Mouse (Mus musculus) lung, postnatal 0 days (tissue): ENCODE results near the gene Osbp2. TPM values are rescaled to one million over a fixed set of nuclear protein-coding genes. Genes with fewer than 3 reads are reported as not detected.
A peak's percentile ranks its signal among the peaks of the same experiment; 100 is the strongest.

ENCODE experiments used
- ATAC-seq: fragments of 200-750 bp; cut with Nextera tagmentation; 2 replicates; pipeline ENCODE4 v1.8.0; 2017; ENCODE audit warnings: moderate library complexity
- DNase-seq: peaks from one replicate; pipeline ENCODE4 v3.0.0-alpha.2; 2016; ENCODE audit warnings: low spot score
- H3K27ac ChIP-seq: fragments of 300-500 bp; sonication (generic); 2 replicates; pipeline ENCODE4 v1.5.1; 2014; ENCODE audit warnings: antibody characterized with exemption, mild to moderate bottlenecking, low read length, mixed read lengths
- H3K27me3 ChIP-seq: fragments of 300-500 bp; sonication (generic); replicated peaks from 2 replicates; pipeline ENCODE4 v1.6.1; 2014; ENCODE audit warnings: low read length, mixed read lengths; ENCODE audit not compliant: insufficient read depth
- H3K36me3 ChIP-seq: fragments of 300-500 bp; sonication (generic); 2 replicates; pipeline ENCODE4 v1.6.1; 2014; ENCODE audit warnings: low read length, mixed read lengths; ENCODE audit not compliant: insufficient read depth
- H3K4me1 ChIP-seq: fragments of 300-500 bp; sonication (generic); 2 replicates; pipeline ENCODE4 v1.6.1; 2014; ENCODE audit warnings: antibody characterized with exemption, low read depth, low read length, mixed read lengths; ENCODE audit not compliant: insufficient read depth
- H3K4me2 ChIP-seq: fragments of 300-500 bp; sonication (generic); replicated peaks from 2 replicates; pipeline ENCODE4 v1.6.1; 2014; ENCODE audit warnings: low read depth, mild to moderate bottlenecking, low read length, moderate library complexity, mixed read lengths
- H3K4me3 ChIP-seq: fragments of 300-500 bp; sonication (generic); 2 replicates; pipeline ENCODE4 v1.5.1; 2014; ENCODE audit warnings: low read depth, low read length
- H3K9ac ChIP-seq: fragments of 300-500 bp; sonication (generic); replicated peaks from 2 replicates; pipeline ENCODE4 v1.6.1; 2014; ENCODE audit warnings: low read depth, mild to moderate bottlenecking
- H3K9me3 ChIP-seq: fragments of 300-500 bp; sonication (generic); 2 replicates; pipeline ENCODE4 v1.6.1; 2016; ENCODE audit warnings: low read length, mixed read lengths
- CTCF ChIP-seq: IDR thresholded peaks from 2 replicates; pipeline ENCODE4 v1.5.1; 2016; ENCODE audit warnings: antibody characterized with exemption, mild to moderate bottlenecking
- EP300 ChIP-seq: IDR thresholded peaks from 2 replicates; pipeline ENCODE4 v1.6.1; 2016; ENCODE audit warnings: antibody characterized with exemption, mild to moderate bottlenecking, control low read depth
- WGBS: fragments of 180-500 bp; shearing (Covaris S2); extraction: QIAGEN DNeasy Blood & Tissue Kit; methylation state at CpG from one replicate; pipeline ENCODE4 v1.1.7; 2014; 5-methylcytosine and 5-hydroxymethylcytosine counted together
- polyA plus RNA-seq: library from polyadenylated mRNA; unstranded; fragments of >200 nt; fragmentation: Nextera tagmentation; extraction: Ambion mirVana; gene quantifications from 2 replicates; pipeline ENCODE4 v1.2.1, GENCODE M21; 2015

Gene Osbp2
- polyA plus RNA-seq, 1 experiment from 2014 or later: 0.17 TPM

DNA sequence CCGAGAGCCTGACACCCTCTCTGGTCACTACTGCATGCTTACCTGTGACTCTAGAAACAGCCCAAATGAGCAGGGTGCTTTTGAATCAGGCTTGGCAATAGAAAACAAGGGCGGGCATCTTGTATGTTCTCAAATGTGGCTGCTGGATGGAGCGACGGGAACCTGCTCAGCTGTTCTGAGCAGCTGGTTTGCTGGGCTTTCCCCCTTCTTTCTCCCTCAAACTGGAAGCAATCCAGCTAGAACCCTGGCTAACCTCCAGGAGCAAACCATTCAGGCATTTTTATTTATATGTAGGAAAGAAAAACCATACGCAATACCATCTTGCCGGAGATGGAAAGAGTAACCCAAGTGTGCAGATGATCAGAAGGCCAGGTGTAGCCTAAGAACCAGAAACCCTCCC lies 147.0 kb downstream of the Osbp2 start:
- Histone ChIP-seq H3K4me1 (no peaks in the 10 kb centered on the region), H3K4me3 (no peak overlapping the region), H3K27ac (no peak overlapping the region), H3K27me3 (no peaks in the 10 kb centered on the region), H3K4me2 (no peak overlapping the region), H3K9ac (no peak overlapping the region), H3K36me3 (no peaks in the 10 kb centered on the region), H3K9me3 (no peaks in the 10 kb centered on the region)
- WGBS: 51% methylated on average over 6 of the region's 6 CpGs
- ATAC-seq: no peak
- TF ChIP-seq CTCF (no peak), EP300 (no peak)
- DNase-seq: no peak

DNA sequence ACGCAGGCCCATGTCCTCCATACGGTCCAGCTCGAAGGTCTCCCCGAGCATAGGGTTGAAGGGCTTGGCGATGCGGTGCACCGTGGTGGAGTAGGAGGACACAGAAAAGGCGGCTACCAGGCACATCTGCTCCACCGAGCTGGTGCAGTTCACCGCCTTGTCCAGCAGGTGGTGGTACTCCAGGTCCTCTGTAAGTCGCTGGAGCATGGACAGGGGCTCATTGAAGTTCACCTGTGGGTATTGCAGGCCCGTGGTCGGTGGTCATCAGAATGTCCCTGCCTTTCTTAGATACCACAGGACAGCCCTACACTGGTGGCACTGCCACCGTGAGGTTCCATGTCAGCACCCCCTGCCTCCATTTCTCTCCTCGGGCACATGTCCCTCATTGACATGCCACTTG lies 149.2 kb downstream of the Osbp2 start:
- ATAC-seq (peak; percentile 16; the same call in 1 of the 2 replicates), DNase-seq (peak; percentile 44)
- H3K9me3 ChIP-seq: no peaks in the 10 kb centered on the region
- H3K4me3 ChIP-seq: no peak overlapping the region
- H3K27ac ChIP-seq: no peak overlapping the region
- H3K4me2 ChIP-seq: no peak overlapping the region
- WGBS: 33% methylated on average over 15 of the region's 15 CpGs
- TF ChIP-seq EP300 (no peak), CTCF (peak; percentile 90)
- H3K9ac ChIP-seq: no peak overlapping the region
- H3K27me3 ChIP-seq: no peaks in the 10 kb centered on the region
- no peaks in the 10 kb centered on the region for H3K4me1 ChIP-seq
- H3K36me3 ChIP-seq: no peaks in the 10 kb centered on the region

GRCm38 (mm10) chr11:3710203-3710602 lies 153.5 kb downstream of the Osbp2 start:
- H3K9ac ChIP-seq: no peak overlapping the region
- 55% methylated on average over 14 of the region's 14 CpGs for WGBS

DNA sequence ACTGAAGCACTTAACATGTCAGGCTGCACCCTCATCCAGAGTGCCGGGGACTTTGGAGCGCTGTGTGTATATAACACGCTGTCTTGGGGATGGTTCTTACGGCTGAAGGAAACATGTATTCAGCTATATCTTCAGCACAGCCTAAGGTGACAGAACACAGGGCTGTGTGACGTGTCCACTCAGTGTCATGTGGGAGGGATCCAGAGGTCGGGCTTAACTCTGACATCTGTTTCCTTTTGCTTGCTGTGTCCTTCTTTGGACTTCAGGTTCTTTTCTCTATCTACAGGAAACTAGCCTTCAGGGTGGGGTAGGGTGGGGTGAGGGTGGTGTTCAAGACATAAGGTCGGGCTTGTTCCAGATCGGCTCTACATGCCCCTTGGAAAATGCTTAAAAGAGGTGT lies 156.6 kb downstream of the Osbp2 start:
- no peaks in the 10 kb centered on the region for H3K9me3 ChIP-seq
- no peaks in the 10 kb centered on the region for H3K27me3 ChIP-seq
- H3K36me3 ChIP-seq: no peaks in the 10 kb centered on the region
- H3K9ac ChIP-seq: no peak overlapping the region
- H3K27ac ChIP-seq: no peak overlapping the region
- ATAC-seq (no peak), DNase-seq (no peak)
- H3K4me2 ChIP-seq: no peak overlapping the region
- TF ChIP-seq CTCF (no peak), EP300 (no peak)
- WGBS: 65% methylated on average over 8 of the region's 8 CpGs
- no peaks in the 10 kb centered on the region for H3K4me1 ChIP-seq
- no peak overlapping the region for H3K4me3 ChIP-seq

More at GRCm38 (mm10) chr11:3710203-3710602, 153.5 kb downstream of the Osbp2 start:
- Histone ChIP-seq H3K4me3 (no peak overlapping the region), H3K4me1 (no peaks in the 10 kb centered on the region), H3K36me3 (no peaks in the 10 kb centered on the region), H3K4me2 (no peak overlapping the region), H3K9me3 (no peaks in the 10 kb centered on the region), H3K27me3 (no peaks in the 10 kb centered on the region), H3K27ac (no peak overlapping the region)
- TF ChIP-seq EP300 (no peak), CTCF (no peak)
- no peak for ATAC-seq
- no peak for DNase-seq

DNA sequence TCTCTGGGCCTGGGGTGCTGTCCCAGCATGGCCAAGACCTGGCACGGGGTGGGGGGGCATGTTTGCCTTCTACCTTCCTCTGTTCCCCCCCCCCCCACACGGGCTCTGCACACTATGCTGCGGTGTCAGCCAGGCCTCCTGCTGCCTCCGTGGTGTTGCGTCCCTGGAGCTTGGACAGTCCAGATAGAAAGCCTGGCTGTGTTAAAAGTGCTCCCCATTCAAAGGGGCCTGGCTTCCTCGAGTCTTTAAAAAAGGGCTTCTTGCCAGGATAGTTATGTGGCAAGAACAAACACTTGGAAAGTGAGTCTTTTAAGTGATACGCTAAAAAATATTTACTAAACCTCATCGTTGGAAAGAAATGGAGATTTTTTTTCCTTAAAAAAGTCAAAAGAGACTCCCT lies 159.3 kb downstream of the Osbp2 start:
- TF ChIP-seq EP300 (no peak), CTCF (no peak)
- ATAC-seq (peak; percentile 56; the same call in 1 of the 2 replicates), DNase-seq (peak; percentile 76)
- Histone ChIP-seq H3K36me3 (no peaks in the 10 kb centered on the region), H3K4me1 (no peaks in the 10 kb centered on the region), H3K4me2 (peak overlapping the region; percentile 20; the same call in 1 of the 2 replicates), H3K4me3 (no peak overlapping the region), H3K9ac (no peak overlapping the region), H3K9me3 (no peaks in the 10 kb centered on the region), H3K27ac (peak overlapping the region; percentile 57), H3K27me3 (no peaks in the 10 kb centered on the region)
- WGBS: 38% methylated on average over 8 of the region's 8 CpGs

DNA sequence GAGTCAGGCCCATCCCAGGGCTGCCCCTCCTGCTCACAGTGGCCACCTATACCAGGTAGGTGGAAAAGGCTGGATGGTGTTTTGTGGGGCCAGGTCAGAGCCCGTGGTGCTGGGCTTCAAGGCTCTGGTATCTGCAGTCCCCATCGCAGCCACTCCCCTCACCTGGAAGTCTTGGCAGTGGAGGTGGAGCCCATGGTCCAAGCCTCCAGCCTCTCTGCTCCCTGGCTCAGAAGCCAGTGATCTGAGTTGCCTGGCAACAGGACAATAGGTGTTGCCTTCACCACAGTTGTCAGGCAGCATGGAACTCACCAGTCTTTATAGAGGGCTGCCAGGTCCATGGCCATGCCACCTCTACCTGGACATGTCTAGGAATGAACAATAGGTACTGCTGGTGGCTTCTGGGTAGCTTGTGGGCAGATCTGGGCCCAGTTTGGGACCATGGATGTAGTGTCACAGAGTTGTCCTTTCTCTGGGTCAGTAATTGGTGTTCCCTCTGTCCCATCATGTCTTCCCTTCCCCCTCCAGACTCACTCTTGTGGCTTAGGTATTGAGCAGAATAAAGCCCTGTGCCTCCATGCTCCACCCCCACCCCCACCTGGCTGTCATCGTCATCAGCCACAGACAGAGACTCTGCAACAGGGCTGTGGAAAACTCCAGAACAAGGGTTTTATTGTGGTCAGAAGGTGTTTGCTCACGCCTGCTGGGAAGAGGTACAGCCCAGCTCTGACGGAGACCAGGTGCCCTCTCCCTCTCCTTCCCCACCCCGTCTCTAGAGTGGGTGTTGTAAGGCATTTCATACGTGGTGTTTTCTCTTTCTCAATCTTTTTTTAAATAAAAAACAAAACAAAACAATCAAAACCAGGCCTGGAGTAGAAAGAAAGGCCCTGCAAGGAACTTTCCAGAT lies 160.4 kb downstream of the Osbp2 start:
- Histone ChIP-seq H3K9me3 (no peaks in the 10 kb centered on the region), H3K4me1 (no peaks in the 10 kb centered on the region), H3K4me2 (no peak overlapping the region), H3K4me3 (no peak overlapping the region), H3K27me3 (no peaks in the 10 kb centered on the region), H3K27ac (peak overlapping the region; percentile 57; the same call in 1 of the 2 replicates), H3K9ac (no peak overlapping the region), H3K36me3 (no peaks in the 10 kb centered on the region)
- ATAC-seq (peak; percentile 89), DNase-seq (peak; percentile 66)
- 57% methylated on average over 7 of the region's 7 CpGs for WGBS
- TF ChIP-seq EP300 (no peak), CTCF (no peak)
